In the genomic region with DNA sequence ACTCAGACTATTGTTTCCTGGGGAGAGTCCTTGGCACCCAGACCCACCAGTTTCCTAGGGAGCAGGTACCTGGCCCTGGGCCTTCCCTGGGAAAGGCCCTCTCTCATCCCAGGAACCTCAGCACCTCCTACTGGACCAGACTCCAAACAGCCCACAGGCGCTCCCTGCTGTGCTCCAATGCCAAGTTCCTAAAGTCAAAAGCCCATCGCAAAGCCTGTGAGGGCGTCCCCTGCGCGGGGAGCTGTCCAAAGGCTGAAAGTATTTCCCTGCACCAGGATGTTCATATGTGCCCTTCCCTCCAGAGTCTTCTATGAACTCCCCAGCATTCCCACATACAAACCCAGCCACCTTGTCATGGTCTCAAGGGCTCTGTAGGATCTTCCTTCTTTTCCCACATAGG, we compare ENCODE assay signal across 8 mouse cellular contexts. TPM values are rescaled to one million over a fixed set of nuclear protein-coding genes. Genes with fewer than 3 reads are reported as not detected.
DNase-seq lines count a peak whose midpoint lies in the region; ATAC-seq lines count a peak whose summit lies in the region.

No protein-coding gene starts in this region.

- DNase-seq in lung, adult 18-20 months, result no peak
- peak; percentile 74 to 78 for DNase-seq in adrenal gland, postnatal 36 days
- DNase-seq in kidney, postnatal 36 days, result peak; percentile 25 to 71
- DNase-seq in ovary, postnatal 14 days (ENCODE audit: low spot score), result peak; percentile 66
- DNase-seq in layer of hippocampus, adult 8-10 months (ENCODE audit: low spot score in 2 of 2), result no peak
- DNase-seq in right cerebral cortex, adult 2 months (ENCODE audit: low spot score in 2 of 2), result no peak

- no peaks in the 10 kb centered on the region for H3K4me1 ChIP-seq in lung, embryonic 15.5 days

- H3K4me2 ChIP-seq in lung, embryonic 15.5 days, result no peak overlapping the region

- no peaks in the 10 kb centered on the region for H3K9me3 ChIP-seq in lung, embryonic 15.5 days

- no peak overlapping the region for H3K9ac ChIP-seq in lung, embryonic 15.5 days

- 0 out of 2 replicates have a peak, but pooled peaks have one; percentile 23 for ATAC-seq in lung, embryonic 15.5 days (ENCODE audit: borderline replicate concordance, extremely low read depth, low FRiP score, low TSS enrichment)
- no peak; the same call in 1 of the 2 replicates for ATAC-seq in erythroid progenitor cell, adult 5-6 weeks (replicated peaks; ENCODE audit: low FRiP score, poor library complexity, severe bottlenecking)

- H3K27me3 ChIP-seq in lung, embryonic 15.5 days, result 0 out of 2 replicates have a peak, but pooled peaks cover 7% of the 10 kb centered on the region

- WGBS in lung, embryonic 15.5 days, result 1% methylated on average over 5 of the region's 5 CpGs

- no peaks in the 10 kb centered on the region for H3K36me3 ChIP-seq in lung, embryonic 15.5 days

- H3K4me3 ChIP-seq in lung, embryonic 15.5 days, result no peak overlapping the region

- no peak overlapping the region for H3K27ac ChIP-seq in lung, embryonic 15.5 days

RNA-seq across cellular contexts. Expression of a gene that starts 37.8 kb away (rescaled TPM):
- polyA plus RNA-seq in lung, embryonic 15.5 days (2015; fragmentation: Nextera tagmentation; extraction: Ambion mirVana), result 0.31 and 0.55 TPM in 2 replicates
- 1 to 10 TPM in 1 of 2 experiments, under 1 TPM in 1; 0.86 to 1.3 TPM for total RNA-seq in adrenal gland, postnatal 36 days (2021)
- 4.2 and 6.1 TPM in 2 replicates for total RNA-seq in erythroid progenitor cell, adult 5-6 weeks (2015; ENCODE audit: low replicate concordance)
- 1.6 and 2.7 TPM in 2 replicates for total RNA-seq in erythroid progenitor cell, adult 5-6 weeks (2017; ENCODE audit: low replicate concordance)
- total RNA-seq in layer of hippocampus, adult 8-10 months (2022), result 10 to 100 TPM in 3 of 4 experiments, 1 to 10 TPM in 1; 8.9 to 14.3 (median 11.7) TPM

Comparison
In these comparisons a context has a peak if more than half of its experiments do, and no peak if none do; other contexts are left out.
1. DNase-seq: peak in adrenal gland, postnatal 36 days (2 of 2), kidney, postnatal 36 days (2 of 2) and ovary, postnatal 14 days (single experiment); none in lung, adult 18-20 months (0 of 2), layer of hippocampus, adult 8-10 months (0 of 2) and right cerebral cortex, adult 2 months (0 of 2).